Mouse (Mus musculus) monocyte, adult 5-6 weeks (primary cell): ENCODE results near the gene Mbl2. TPM values are rescaled to one million over a fixed set of nuclear protein-coding genes. Genes with fewer than 3 reads are reported as not detected.
"Not testable (repeated sequence)": the region's sequence is repeated elsewhere in the genome, so short reads cannot be mapped to it uniquely, and the experiment has no call there.

Experiments used
- ATAC-seq: fragments of 153-309, 156-312 bp; replicated peaks from 2 replicates; pipeline ENCODE4 v1.8.0; 2017; ENCODE audit warnings: mild to moderate bottlenecking; ENCODE audit not compliant: low TSS enrichment, insufficient number of reproducible peaks, severe bottlenecking, poor library complexity, low FRiP score
- total RNA-seq: library from RNA; stranded (forward); fragments of 200-1000, 200-491, 200-594 nt; gene quantifications from 3 replicates; pipeline ENCODE4 v1.2.3, GENCODE M21; 2017

Mbl2 gene
- not detected in 3 replicates for total RNA-seq

- ATAC-seq, result no peak
These were observed at the start of gene Mbl2 for GRCm38 (mm10) chr19:30232691-30233090. TSS of gene Mbl2 (plus strand) at chr19:30232942.

DNA sequence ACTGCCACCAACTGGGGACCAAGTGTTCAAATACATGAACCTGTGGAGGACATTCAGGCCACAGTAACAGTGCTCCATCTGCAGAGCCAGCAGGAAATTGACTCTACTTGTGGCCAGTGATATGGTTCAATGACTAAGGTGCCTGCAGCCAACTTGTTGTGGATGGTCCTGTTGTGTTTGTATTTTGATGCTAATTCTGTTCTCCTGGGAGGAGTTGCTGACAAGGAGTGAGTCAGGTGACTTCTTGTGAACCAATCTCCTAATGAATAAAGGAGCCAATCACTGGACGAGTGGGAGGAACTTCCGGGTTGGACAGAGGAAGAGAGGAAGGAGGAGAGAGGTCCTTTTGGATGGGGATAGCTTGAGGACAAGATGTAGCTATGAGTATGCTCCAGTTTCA is 47.2 kb upstream of the Mbl2 start:
- ATAC-seq, result no peak

GRCm38 (mm10) chr19:30187232-30187631 is 45.5 kb upstream of the Mbl2 start:
- ATAC-seq, result no peak

DNA sequence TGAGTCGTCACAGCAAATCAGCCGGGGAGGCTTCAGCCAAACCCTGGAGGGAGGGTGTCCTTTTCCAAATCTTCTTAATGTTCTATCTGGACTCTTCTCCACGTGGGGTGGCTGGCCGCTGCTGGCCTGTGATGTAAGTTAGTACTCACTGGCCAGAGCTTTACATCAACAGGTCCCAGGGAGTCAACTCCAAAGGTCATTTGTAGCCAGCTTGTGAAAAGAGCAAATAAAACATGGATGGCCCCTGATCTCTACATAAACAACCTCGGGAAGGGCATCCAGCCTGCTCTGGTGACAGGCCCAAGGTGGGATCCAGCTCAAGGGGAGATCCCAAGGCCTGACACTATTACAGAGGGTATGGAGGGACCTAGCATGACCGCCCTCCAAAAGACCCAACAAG is 37.7 kb upstream of the Mbl2 start:
- no peak for ATAC-seq

DNA sequence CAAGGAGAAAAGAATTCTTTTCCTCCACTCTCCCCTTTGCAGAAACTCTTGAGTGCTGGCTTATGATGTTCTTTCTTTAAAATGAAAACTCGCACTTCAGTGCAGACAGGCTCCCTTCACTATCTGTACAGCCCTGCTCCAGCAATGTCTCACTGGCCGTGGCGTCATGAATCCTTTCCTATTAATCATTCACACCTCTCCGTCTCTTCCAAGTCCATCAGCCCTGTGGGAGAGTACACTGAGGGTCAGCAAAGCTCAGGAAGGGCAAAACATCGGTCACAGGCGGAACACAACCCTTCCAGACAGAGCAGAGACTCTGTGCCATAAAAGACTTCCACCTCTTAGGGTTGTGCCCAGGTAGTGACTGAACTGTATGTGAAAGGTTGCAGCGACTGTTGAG is 30.6 kb upstream of the Mbl2 start:
- ATAC-seq, result no peak

DNA sequence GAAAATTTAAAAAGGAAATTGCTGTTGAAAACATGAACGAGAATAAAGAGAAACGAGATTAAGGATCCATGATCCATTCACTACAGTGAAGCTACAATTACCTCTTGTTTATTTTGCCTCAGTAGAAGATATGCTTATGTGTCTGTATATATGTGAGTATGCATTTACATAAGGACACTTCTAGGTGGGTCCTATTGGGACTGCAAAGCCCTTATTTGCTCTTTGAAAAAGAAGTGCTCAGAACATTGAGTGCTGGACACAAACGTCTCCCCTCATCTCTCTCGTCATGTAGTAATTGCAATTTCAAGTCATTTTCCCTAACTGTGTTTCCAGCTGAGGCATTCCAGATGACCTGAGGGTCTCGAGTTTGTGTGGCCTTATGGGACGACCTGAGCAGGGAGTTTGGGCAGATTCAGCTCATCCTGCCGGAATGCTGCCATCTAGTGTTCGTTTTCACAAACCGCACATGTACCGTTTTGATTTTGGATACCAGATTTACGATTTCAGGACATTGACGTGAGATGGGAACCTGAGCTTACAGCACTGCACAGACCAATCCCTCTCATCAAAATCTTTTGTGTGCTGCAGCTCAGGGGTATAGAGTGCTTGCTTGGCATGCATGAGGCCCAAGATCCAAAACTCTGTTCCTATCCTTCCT is 27.5 kb upstream of the Mbl2 start:
- ATAC-seq, result no peak

- ATAC-seq, result no peak
These were observed 26.9 kb upstream of the Mbl2 start for GRCm38 (mm10) chr19:30205874-30206273.

GRCm38 (mm10) chr19:30206981-30207380 is 25.8 kb upstream of the Mbl2 start:
- no peak for ATAC-seq

DNA sequence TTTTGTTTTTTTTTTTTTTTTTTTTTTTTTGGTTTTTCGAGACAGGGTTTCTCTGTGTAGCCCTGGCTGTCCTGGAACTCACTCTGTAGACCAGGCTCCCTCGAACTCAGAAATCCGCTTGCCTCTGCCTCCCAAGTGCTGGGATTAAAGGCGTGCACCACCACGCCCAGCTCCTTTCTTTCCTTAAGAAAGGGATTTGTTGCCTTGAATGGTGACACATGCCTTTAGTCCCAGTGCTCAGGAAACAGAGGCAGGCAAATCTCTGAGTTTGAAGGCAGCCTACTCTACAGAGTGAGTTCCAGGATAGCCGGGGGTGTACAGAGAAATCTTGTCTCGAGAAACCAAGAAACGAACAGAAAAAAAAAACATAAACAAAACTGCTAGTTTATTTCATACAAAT is 23.7 kb upstream of the Mbl2 start:
- ATAC-seq, result not testable (repeated sequence)

DNA sequence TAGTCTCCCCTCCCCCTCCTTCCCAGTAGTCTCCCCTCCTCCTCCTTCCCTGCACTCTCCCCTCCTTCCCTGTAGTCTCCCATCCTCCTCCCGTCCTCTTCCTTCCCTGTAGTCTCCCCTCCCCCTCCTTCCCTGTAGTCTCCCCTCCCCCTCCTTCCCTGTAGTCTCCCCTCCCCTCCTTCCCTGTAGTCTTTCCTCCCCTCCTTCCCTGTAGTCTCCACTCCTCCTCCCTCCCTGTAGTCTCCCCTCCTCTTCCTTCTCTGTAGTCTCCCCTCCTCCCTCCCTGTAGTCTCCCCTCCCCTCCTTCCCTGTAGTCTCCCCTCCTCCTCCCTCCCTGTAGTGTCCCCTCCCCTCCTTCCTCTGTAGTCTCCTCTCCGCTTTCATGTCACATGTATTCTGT is 18.7 kb upstream of the Mbl2 start:
- no peak for ATAC-seq

DNA sequence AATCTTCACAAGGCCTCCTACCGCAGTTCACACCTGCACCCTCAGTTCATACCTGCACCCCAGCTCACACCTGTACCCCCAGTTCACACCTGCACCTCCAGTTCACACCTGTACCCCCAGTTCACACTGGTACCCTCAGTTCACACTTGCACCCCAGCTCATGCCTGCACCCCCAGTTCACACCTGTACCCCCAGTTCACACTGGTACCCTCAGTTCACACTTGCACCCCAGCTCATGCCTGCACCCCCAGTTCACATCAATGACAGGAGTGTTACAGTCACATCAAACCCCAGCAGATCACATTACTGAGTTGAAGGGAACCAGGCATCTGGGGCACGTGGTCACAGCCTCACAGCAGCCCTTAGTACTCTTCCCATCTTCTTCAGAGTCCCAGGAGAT is 17.0 kb upstream of the Mbl2 start:
- not testable (repeated sequence) for ATAC-seq

- ATAC-seq, result no peak
These were observed 16.6 kb upstream of the Mbl2 start for GRCm38 (mm10) chr19:30216186-30216585.

DNA sequence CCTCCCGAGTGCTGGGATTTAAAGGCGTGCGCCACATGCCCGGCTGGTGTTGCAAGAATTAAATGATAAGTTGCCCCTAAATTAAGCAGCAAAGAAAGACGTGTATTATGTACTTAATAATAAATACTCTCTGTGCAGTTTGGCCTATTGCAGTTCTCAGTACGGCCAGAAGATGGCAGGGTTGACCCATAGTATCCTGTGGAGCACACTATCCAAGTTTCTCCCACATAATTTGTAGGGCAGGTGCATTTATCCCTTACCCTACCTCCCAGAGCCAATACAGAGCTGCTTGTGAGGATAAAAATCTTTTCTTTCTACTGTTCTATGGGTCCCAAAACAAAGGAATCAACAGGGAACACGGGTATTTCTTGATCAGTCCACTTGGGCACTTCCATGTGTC is 15.4 kb upstream of the Mbl2 start:
- no peak for ATAC-seq

DNA sequence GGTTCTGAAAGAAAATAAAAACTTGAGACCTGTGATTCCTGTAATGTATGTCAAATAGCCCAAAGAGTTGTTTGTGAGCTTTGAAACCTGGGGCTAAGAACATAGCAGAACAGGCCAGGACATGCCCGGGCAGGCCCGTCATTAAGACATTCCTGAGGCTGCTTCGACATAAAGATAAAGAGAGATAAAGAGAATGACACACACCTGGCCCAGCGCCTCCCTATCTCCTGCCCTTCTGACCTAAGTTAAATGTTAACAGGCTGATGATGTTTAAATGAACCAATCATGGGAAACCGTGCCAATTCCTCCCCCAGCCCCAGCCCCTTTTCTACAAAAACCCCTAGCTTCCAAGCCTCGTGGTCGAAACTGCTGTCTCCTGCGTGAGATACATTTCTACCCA is 10.1 kb upstream of the Mbl2 start:
- ATAC-seq, result not testable (repeated sequence)

DNA sequence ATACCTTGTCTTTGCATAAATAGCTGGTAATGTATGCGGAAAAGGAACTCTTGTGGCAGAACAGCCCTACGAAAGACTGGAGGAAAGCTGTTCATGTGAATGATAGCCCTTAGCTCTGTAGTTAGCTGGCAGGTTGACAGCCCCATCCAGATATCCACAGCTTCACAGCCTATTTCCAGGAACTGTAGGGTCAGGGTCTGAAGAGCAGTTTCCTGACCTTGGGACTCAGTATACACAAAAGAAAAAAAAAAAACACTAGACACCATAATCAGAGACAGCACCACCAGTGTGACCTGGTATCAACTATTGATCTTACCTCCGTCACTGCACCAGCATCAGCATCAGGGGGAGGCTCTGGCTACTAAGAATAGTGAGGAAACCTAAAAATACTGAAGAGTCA is 3.3 kb upstream of the Mbl2 start:
- ATAC-seq, result no peak

DNA sequence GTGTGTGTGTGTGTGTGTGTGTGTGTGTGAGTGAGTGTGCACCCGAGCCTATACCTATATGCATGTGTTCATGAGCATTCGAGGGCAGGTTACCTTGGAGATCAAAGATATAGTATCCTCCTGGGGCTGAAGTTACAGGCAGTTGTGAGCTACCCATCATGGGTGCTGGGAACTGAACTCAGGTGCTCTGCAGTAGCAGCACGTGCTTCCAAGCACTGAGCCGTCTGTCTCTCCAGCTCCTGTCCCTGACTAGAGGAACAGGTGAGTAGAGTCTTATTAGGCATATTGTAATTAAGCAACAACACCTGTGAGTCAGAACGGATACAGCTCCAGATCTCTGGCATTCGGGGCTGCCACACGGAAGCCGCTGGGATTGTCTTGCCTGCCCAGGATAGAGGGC is 1.7 kb downstream of the Mbl2 start:
- no peak for ATAC-seq

GRCm38 (mm10) chr19:30247359-30247758 is 14.6 kb downstream of the Mbl2 start:
- no peak for ATAC-seq

GRCm38 (mm10) chr19:30248822-30249221 is 16.1 kb downstream of the Mbl2 start:
- ATAC-seq, result no peak

DNA sequence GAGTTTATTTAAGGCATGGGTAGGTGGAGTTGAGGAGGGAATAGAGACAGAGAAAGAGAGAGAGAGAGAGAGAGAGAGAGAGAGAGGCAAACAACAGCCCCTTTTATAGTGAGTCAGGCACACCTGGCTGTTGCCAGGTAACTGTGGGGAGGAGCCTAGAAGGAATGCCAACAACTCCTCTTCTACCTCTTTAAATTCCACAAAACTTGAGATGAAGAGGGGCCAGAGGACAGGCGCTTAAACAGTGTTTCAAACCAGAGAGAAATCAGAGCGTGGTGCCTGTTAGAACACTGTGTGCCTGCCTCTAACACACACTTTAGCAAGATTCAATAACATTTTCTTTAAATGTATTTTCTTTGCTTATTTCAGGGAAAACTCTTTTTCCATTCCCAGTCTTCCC is 19.5 kb downstream of the Mbl2 start:
- ATAC-seq, result no peak

GRCm38 (mm10) chr19:30256339-30256738 is 23.6 kb downstream of the Mbl2 start:
- no peak for ATAC-seq

GRCm38 (mm10) chr19:30281125-30281524 is 48.4 kb downstream of the Mbl2 start:
- ATAC-seq, result no peak
